Mouse (Mus musculus) heart, embryonic 14.5 days (tissue): ENCODE results near the gene Abcd3. TPM values are rescaled to one million over a fixed set of nuclear protein-coding genes. Genes with fewer than 3 reads are reported as not detected.
"Not testable (repeated sequence)": the region's sequence is repeated elsewhere in the genome, so short reads cannot be mapped to it uniquely, and the experiment has no call there.

Source experiments
- ATAC-seq: fragments of 200-750 bp; cut with Nextera tagmentation; 2 replicates; pipeline ENCODE4 v1.8.0; 2017; ENCODE audit warnings: low read depth, moderate TSS enrichment; ENCODE audit not compliant: insufficient number of reproducible peaks, insufficient read depth, low FRiP score
- H3K27ac ChIP-seq, 2 experiments: fragments of 200-500 bp in 1 of 2; fragments of 300-500 bp in 1 of 2; sonication (generic) in 1 of 2; replicated peaks in 1 of 2; 2 replicates each; pipeline ENCODE4 v1.5.1; 2012 to 2014; ENCODE audit warnings: low read depth in 2 of 2, low read length in 2 of 2, control low read depth in 1 of 2, mild to moderate bottlenecking in 1 of 2, mixed read lengths in 1 of 2; ENCODE audit not compliant: control insufficient read depth in 1 of 2, insufficient read depth in 1 of 2
- H3K27me3 ChIP-seq: fragments of 300-500 bp; sonication (generic); 2 replicates; pipeline ENCODE4 v1.6.1; 2014; ENCODE audit warnings: mild to moderate bottlenecking, low read length, control low read depth; ENCODE audit not compliant: control insufficient read depth, insufficient read depth
- H3K36me3 ChIP-seq: fragments of 300-500 bp; sonication (generic); 2 replicates; pipeline ENCODE4 v1.6.1; 2014; ENCODE audit warnings: mild to moderate bottlenecking, control low read depth, low read length, mixed read lengths; ENCODE audit not compliant: control insufficient read depth, insufficient read depth
- H3K4me1 ChIP-seq, 2 experiments: fragments of 200-500 bp in 1 of 2; fragments of 300-500 bp in 1 of 2; sonication (generic) in 1 of 2; 2 replicates each; pipeline ENCODE4 v1.6.1; 2012 to 2014; ENCODE audit warnings: low read length in 2 of 2, control low read depth in 1 of 2, mixed read lengths in 1 of 2; ENCODE audit not compliant: control insufficient read depth in 2 of 2, insufficient read depth in 2 of 2
- H3K4me2 ChIP-seq: fragments of 300-500 bp; sonication (generic); 2 replicates; pipeline ENCODE4 v1.6.1; 2014; ENCODE audit warnings: mild to moderate bottlenecking, low read length
- H3K4me3 ChIP-seq, 2 experiments: fragments of 200-500 bp in 1 of 2; fragments of 300-500 bp in 1 of 2; sonication (generic) in 1 of 2; 2 replicates each; pipeline ENCODE4 v1.5.1; 2012 to 2014; ENCODE audit warnings: low read length in 2 of 2, mild to moderate bottlenecking in 2 of 2, control low read depth in 1 of 2, low read depth in 1 of 2, moderate library complexity in 1 of 2; ENCODE audit not compliant: control insufficient read depth in 1 of 2, insufficient read depth in 1 of 2
- H3K9ac ChIP-seq: fragments of 300-500 bp; sonication (generic); 2 replicates; pipeline ENCODE4 v1.6.1; 2014; ENCODE audit warnings: mild to moderate bottlenecking, low read length
- H3K9me3 ChIP-seq: fragments of 300-500 bp; sonication (generic); 2 replicates; pipeline ENCODE4 v1.6.1; 2016; ENCODE audit warnings: low read length, control low read depth; ENCODE audit not compliant: control insufficient read depth
- WGBS: fragments of 180-500 bp; shearing (Covaris S2); extraction: QIAGEN DNeasy Blood & Tissue Kit; methylation state at CpG from one replicate; pipeline ENCODE4 v1.1.7; 2014; 5-methylcytosine and 5-hydroxymethylcytosine counted together
- polyA plus RNA-seq: library from polyadenylated mRNA; unstranded; fragments of >200 nt; fragmentation: Nextera tagmentation; extraction: Ambion mirVana; gene quantifications from 2 replicates; pipeline ENCODE4 v1.2.1, GENCODE M21; 2014

Abcd3 gene
- polyA plus RNA-seq, 1 experiment from 2014 or later: 49.5 TPM

GRCm38 (mm10) chr3:121789790-121790189 is 25.3 kb downstream of the Abcd3 start:
- Histone ChIP-seq H3K4me1 (no peaks in the 10 kb centered on the region), H3K4me3 (no peak overlapping the region), H3K36me3 (peaks cover 19% of the 10 kb centered on the region), H3K9ac (no peak overlapping the region; the same call in 1 of the 2 replicates), H3K27me3 (no peaks in the 10 kb centered on the region), H3K27ac (no peak overlapping the region), H3K4me2 (no peak overlapping the region), H3K9me3 (no peaks in the 10 kb centered on the region)
- no peak for ATAC-seq
- WGBS: 23% methylated on average over 5 of the region's 5 CpGs

GRCm38 (mm10) chr3:121783020-121783419 is 32.1 kb downstream of the Abcd3 start:
- H3K4me2 ChIP-seq: no peak overlapping the region
- 60% methylated on average over 6 of the region's 6 CpGs for WGBS
- no peak overlapping the region for H3K4me3 ChIP-seq
- ATAC-seq: no peak
- H3K27me3 ChIP-seq: no peaks in the 10 kb centered on the region
- H3K4me1 ChIP-seq: peaks cover 0 to 2% of the 10 kb centered on the region in 2 experiments; a peak in 1 of 4 replicates
- no peak overlapping the region for H3K9ac ChIP-seq
- H3K36me3 ChIP-seq: peaks cover 36% of the 10 kb centered on the region
- H3K9me3 ChIP-seq: no peaks in the 10 kb centered on the region
- H3K27ac ChIP-seq: no peak overlapping the region

- H3K4me3 ChIP-seq: no peak overlapping the region
- ATAC-seq: no peak
- 67% methylated on average over 7 of the region's 7 CpGs for WGBS
- no peak overlapping the region for H3K27ac ChIP-seq
- H3K27me3 ChIP-seq: no peaks in the 10 kb centered on the region
- no peaks in the 10 kb centered on the region for H3K9me3 ChIP-seq
- no peak overlapping the region for H3K4me2 ChIP-seq
- no peaks in the 10 kb centered on the region for H3K4me1 ChIP-seq
- H3K36me3 ChIP-seq: peaks cover 62% of the 10 kb centered on the region
- H3K9ac ChIP-seq: no peak overlapping the region
Observed at GRCm38 (mm10) chr3:121777943-121778342, 37.2 kb downstream of the Abcd3 start.

GRCm38 (mm10) chr3:121773336-121773735 is 41.8 kb downstream of the Abcd3 start:
- not testable (repeated sequence) for H3K4me3 ChIP-seq, H3K27me3 ChIP-seq, H3K27ac ChIP-seq, ATAC-seq, H3K4me1 ChIP-seq, H3K4me2 ChIP-seq, H3K9me3 ChIP-seq, H3K9ac ChIP-seq
- peaks cover 76% of the 10 kb centered on the region for H3K36me3 ChIP-seq
- WGBS: 93% methylated on average over 4 of the region's 4 CpGs

GRCm38 (mm10) chr3:121768770-121769169 is 46.3 kb downstream of the Abcd3 start:
- peaks cover 84% of the 10 kb centered on the region for H3K36me3 ChIP-seq

GRCm38 (mm10) chr3:121766818-121767217 is 48.3 kb downstream of the Abcd3 start:
- no peak overlapping the region for H3K9ac ChIP-seq
- peaks cover 74% of the 10 kb centered on the region for H3K36me3 ChIP-seq
- no peaks in the 10 kb centered on the region for H3K27me3 ChIP-seq
- H3K9me3 ChIP-seq: no peaks in the 10 kb centered on the region
- no peak overlapping the region for H3K27ac ChIP-seq
- H3K4me3 ChIP-seq: no peak overlapping the region
- WGBS: 66% methylated on average over 5 of the region's 5 CpGs
- H3K4me1 ChIP-seq: no peaks in the 10 kb centered on the region
- no peak for ATAC-seq
- no peak overlapping the region for H3K4me2 ChIP-seq

More at GRCm38 (mm10) chr3:121768770-121769169, 46.3 kb downstream of the Abcd3 start:
- Histone ChIP-seq H3K9me3 (no peaks in the 10 kb centered on the region), H3K27ac (no peak overlapping the region), H3K27me3 (no peaks in the 10 kb centered on the region), H3K4me2 (no peak overlapping the region), H3K4me3 (no peak overlapping the region), H3K4me1 (no peaks in the 10 kb centered on the region), H3K9ac (no peak overlapping the region)
- WGBS: 94% methylated on average over 3 of the region's 3 CpGs
- no peak for ATAC-seq

GRCm38 (mm10) chr3:121766048-121766447 is 49.1 kb downstream of the Abcd3 start:
- no peaks in the 10 kb centered on the region for H3K9me3 ChIP-seq
- H3K27ac ChIP-seq: no peak overlapping the region
- no peak overlapping the region for H3K4me3 ChIP-seq
- H3K36me3 ChIP-seq: peaks cover 72% of the 10 kb centered on the region
- H3K4me2 ChIP-seq: no peak overlapping the region
- no peaks in the 10 kb centered on the region for H3K27me3 ChIP-seq
- H3K9ac ChIP-seq: no peak overlapping the region
- H3K4me1 ChIP-seq: no peaks in the 10 kb centered on the region
- ATAC-seq: no peak

GRCm38 (mm10) chr3:121762056-121762852 is 52.8 kb downstream of the Abcd3 start:
- H3K4me1 ChIP-seq: no peaks in the 10 kb centered on the region
- ATAC-seq: no peak
- H3K9ac ChIP-seq: no peak overlapping the region
- 63% methylated on average over 4 of the region's 4 CpGs for WGBS
- no peaks in the 10 kb centered on the region for H3K27me3 ChIP-seq
- H3K9me3 ChIP-seq: no peaks in the 10 kb centered on the region
- H3K27ac ChIP-seq: no peak overlapping the region
- H3K4me2 ChIP-seq: no peak overlapping the region
- H3K4me3 ChIP-seq: no peak overlapping the region
- peaks cover 75% of the 10 kb centered on the region for H3K36me3 ChIP-seq
